16 mouse cellular contexts compared by ENCODE assay signal in genomic region chr1:43082946-43083345, GRCm38 (mm10).
"Had no signal": no experiment of that assay in that cellular context is flagged by ENCODE, and none has a peak within 500 bp of the region (broad histone marks: within the 10 kb centered on the region; RNA-seq: fewer than 3 reads in every experiment).

No protein-coding gene starts in this region.

- H3K36me3 ChIP-seq: midbrain, embryonic 15.5 days; neural tube, embryonic 13.5 days; stomach, embryonic 15.5 days had no signal

- H3K4me3 ChIP-seq: megakaryocyte, embryonic 14.5 days; midbrain, embryonic 13.5 days; midbrain, embryonic 15.5 days; neural tube, embryonic 13.5 days; stomach, embryonic 15.5 days had no signal

- ATAC-seq: midbrain, embryonic 13.5 days; midbrain, embryonic 15.5 days had no signal

- H3K9me3 ChIP-seq: midbrain, embryonic 13.5 days; midbrain, embryonic 15.5 days; neural tube, embryonic 13.5 days; stomach, embryonic 15.5 days had no signal

- H3K27me3 ChIP-seq: megakaryocyte, embryonic 14.5 days; midbrain, embryonic 13.5 days; midbrain, embryonic 15.5 days; neural tube, embryonic 13.5 days; stomach, embryonic 15.5 days had no signal

- H3K27ac ChIP-seq: liver, embryonic 14.5 days; macrophage; midbrain, embryonic 13.5 days; midbrain, embryonic 15.5 days; neural tube, embryonic 13.5 days; stomach, embryonic 15.5 days; stomach, postnatal 0 days had no signal

- H3K4me2 ChIP-seq: lung, embryonic 14.5 days; midbrain, embryonic 11.5 days; midbrain, embryonic 13.5 days; midbrain, embryonic 15.5 days; neural tube, embryonic 13.5 days; stomach, embryonic 15.5 days had no signal

- H3K9ac ChIP-seq: liver, embryonic 14.5 days; lung, embryonic 14.5 days; midbrain, embryonic 13.5 days; midbrain, embryonic 15.5 days; neural tube, embryonic 13.5 days; stomach, embryonic 15.5 days had no signal

- H3K4me1 ChIP-seq: midbrain, embryonic 13.5 days; midbrain, embryonic 15.5 days; stomach, embryonic 15.5 days had no signal

- DNase-seq: lung, embryonic 14.5 days; lung, postnatal 14 days; lung, postnatal 36 days; right cerebral cortex, postnatal 14 days; thymus, adult 2 months; thymus, postnatal 25 days; thymus, postnatal 4 days had no signal
